Mouse (Mus musculus): ENCODE results near the gene Mtmr11.
"Not testable (repeated sequence)": the region's sequence is repeated elsewhere in the genome, so short reads cannot be mapped to it uniquely, and the experiment has no call there.

Gene Mtmr11

GRCm38 (mm10) chr3:96209242-96209641 is 47.4 kb downstream of the Mtmr11 start:
- no peak for DNase-seq (ENCODE audit: low spot score in 2 of 2)

DNA sequence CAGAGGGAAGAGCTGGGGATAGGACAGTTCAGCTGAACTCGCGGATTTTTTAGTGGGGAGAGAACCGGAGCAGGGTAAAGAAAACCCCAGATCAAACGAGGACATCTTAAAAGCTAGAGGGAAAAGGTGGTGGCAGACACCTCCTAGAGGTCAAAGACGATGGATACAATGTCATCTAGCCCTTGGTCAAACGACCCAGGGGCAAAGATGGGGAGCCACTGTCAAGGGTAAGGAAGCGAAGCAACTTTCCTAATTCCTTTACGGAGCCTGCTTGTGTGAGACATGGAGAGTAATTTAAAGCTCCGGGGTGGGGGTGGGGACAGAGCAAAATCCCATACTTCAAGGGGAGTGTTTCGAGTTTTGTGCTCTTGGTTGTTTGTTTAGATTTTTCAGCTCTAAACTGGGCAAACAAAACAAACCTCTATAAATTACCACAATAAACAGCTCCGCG is 57.4 kb downstream of the Mtmr11 start:
- peak in 1 of 2 experiments; percentile 45 for DNase-seq (ENCODE audit: low spot score in 2 of 2)

- DNase-seq (ENCODE audit: low spot score in 2 of 2) = peak; percentile 83 to 87
Measured at GRCm38 (mm10) chr3:96219661-96220130, 57.9 kb downstream of the Mtmr11 start, which contains the start of the genes Bola1 and Hist2h2ab. TSS of gene Bola1 (minus strand) at chr3:96219709. TSS of gene Hist2h2ab (plus strand) at chr3:96219865.

GRCm38 (mm10) chr3:96220131-96220764 is 58.4 kb downstream of the Mtmr11 start:
- not testable (repeated sequence) for DNase-seq (ENCODE audit: low spot score in 2 of 2)

DNA sequence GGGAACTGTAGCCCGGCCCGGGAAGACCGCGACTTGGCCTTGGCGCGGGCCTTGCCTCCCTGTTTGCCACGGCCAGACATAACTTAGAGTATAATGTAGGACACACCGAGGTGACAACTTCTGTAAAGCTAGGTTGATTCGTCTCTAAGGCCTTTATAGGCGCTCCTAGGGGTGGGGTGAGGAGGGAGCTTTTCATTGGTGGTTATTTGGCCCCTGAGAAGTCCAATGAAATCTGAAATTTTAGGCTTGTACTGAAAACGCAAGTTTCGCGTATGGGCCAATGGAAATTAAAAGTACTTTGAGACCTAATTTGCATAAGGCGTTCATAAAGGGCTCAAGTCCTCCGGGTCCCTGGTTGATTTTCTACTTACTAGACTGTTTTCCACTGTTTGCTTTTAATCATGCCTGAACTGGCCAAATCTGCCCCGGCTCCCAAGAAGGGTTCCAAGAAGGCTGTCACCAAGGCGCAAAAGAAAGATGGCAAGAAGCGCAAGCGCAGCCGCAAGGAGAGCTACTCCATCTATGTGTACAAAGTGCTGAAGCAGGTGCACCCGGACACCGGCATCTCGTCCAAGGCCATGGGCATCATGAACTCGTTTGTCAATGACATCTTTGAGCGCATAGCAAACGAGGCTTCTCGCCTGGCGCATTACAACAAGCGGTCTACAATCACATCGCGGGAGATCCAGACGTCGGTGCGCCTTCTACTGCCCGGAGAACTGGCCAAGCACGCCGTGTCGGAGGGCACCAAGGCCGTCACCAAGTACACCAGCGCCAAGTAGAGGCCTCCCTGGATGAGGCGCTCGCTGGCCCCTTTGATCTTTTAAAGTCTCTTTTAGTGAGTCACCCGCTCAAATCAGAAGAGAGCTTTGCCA is 59.2 kb downstream of the Mtmr11 start, which contains the start of the genes Hist2h2ac and Hist2h2be:
Hist2h2ac (minus strand) TSS at position 116 of the 875 bp plus-strand sequence.
Hist2h2be (plus strand) TSS at position 355 of the 875 bp plus-strand sequence.
- DNase-seq (ENCODE audit: low spot score in 2 of 2) = peak; percentile 89 to 94
